Mouse (Mus musculus): ENCODE data around the gene Gm11985.

- TF ChIP-seq EP300 (optimal IDR thresholded peaks at IDR 0.05) (no peak), CTCF (IDR thresholded peaks at IDR 0.05; ENCODE audit: low read depth) (no peak)
These were observed 54.6 kb downstream of the Gm11985 start for GRCm38 (mm10) chr11:7133736-7134135.
